Mouse (Mus musculus) myocyte (in vitro differentiated cells): ENCODE data around the gene Osbpl8. TPM values are rescaled to one million over a fixed set of nuclear protein-coding genes. Genes with fewer than 3 reads are reported as not detected.

Experiments
- H3K27me3 ChIP-seq: one replicate; pipeline ENCODE4 v1.6.1; 2011; ENCODE audit not compliant: control insufficient read depth, insufficient read depth, insufficient read length
- H3K36me3 ChIP-seq: one replicate; pipeline ENCODE4 v1.6.1; 2011; ENCODE audit not compliant: control insufficient read depth, insufficient read depth
- H3K4me2 ChIP-seq: one replicate; pipeline ENCODE4 v1.6.1; 2011; ENCODE audit warnings: low read depth, control low read depth
- H3K4me3 ChIP-seq: one replicate; pipeline ENCODE4 v1.5.1; 2011; ENCODE audit warnings: mild to moderate bottlenecking, control low read depth, moderate library complexity
- H3K79me2 ChIP-seq: one replicate; pipeline ENCODE4 v1.6.1; 2011; ENCODE audit not compliant: control insufficient read depth, insufficient read depth
- H3ac ChIP-seq: one replicate; pipeline ENCODE4 v1.6.1; 2011; ENCODE audit not compliant: control insufficient read depth, insufficient read length
- CEBPB ChIP-seq: IDR thresholded peaks from 2 replicates; pipeline ENCODE4 v1.6.1; 2011; ENCODE audit warnings: mild to moderate bottlenecking, moderate library complexity; ENCODE audit not compliant: poor library complexity, insufficient read depth, severe bottlenecking
- E2F4 ChIP-seq: IDR thresholded peaks from one replicate; pipeline ENCODE4 v1.6.1; 2011; ENCODE audit warnings: mild to moderate bottlenecking, control low read depth, moderate library complexity; ENCODE audit not compliant: insufficient read depth
- MAX ChIP-seq: IDR thresholded peaks from one replicate; pipeline ENCODE4 v1.6.1; 2011; ENCODE audit warnings: low read depth, mild to moderate bottlenecking, control low read depth
- MYOD1 ChIP-seq, 3 experiments: IDR thresholded peaks; one replicate each; pipeline ENCODE4 v1.6.1; 2011; ENCODE audit warnings: control low read depth in 2 of 3, low read depth in 2 of 3, mild to moderate bottlenecking in 2 of 3, moderate library complexity in 1 of 3; ENCODE audit not compliant: insufficient read length in 2 of 3, control insufficient read depth in 1 of 3
- MYOG ChIP-seq, 3 experiments: IDR thresholded peaks; one replicate each; pipeline ENCODE4 v1.6.1; 2011; ENCODE audit warnings: control low read depth in 2 of 3, low read depth in 2 of 3, mild to moderate bottlenecking in 2 of 3; ENCODE audit not compliant: insufficient read length in 2 of 3, control insufficient read depth in 1 of 3, insufficient read depth in 1 of 3
- POLR2A ChIP-seq: IDR thresholded peaks from one replicate; pipeline ENCODE4 v1.6.1; 2011; ENCODE audit warnings: low read depth, mild to moderate bottlenecking, control low read depth, moderate library complexity; ENCODE audit not compliant: insufficient read length
- POLR2AphosphoS2 ChIP-seq: IDR thresholded peaks from one replicate; pipeline ENCODE4 v1.6.1; 2011; ENCODE audit warnings: low read depth, control low read depth; ENCODE audit not compliant: insufficient read length
- REST ChIP-seq: IDR thresholded peaks from one replicate; pipeline ENCODE4 v1.6.1; 2011; ENCODE audit warnings: mild to moderate bottlenecking, control low read depth, moderate library complexity; ENCODE audit not compliant: insufficient read depth, insufficient read length
- SRF ChIP-seq: IDR thresholded peaks from one replicate; pipeline ENCODE4 v1.6.1; 2011; ENCODE audit warnings: low read depth; ENCODE audit not compliant: control insufficient read depth, insufficient read length
- TCF12 ChIP-seq: IDR thresholded peaks from one replicate; pipeline ENCODE4 v1.6.1; 2011; ENCODE audit warnings: mild to moderate bottlenecking, control low read depth; ENCODE audit not compliant: poor library complexity, insufficient read depth, severe bottlenecking
- TCF3 ChIP-seq: IDR thresholded peaks from one replicate; pipeline ENCODE4 v1.6.1; 2011; ENCODE audit warnings: low read depth, control low read depth; ENCODE audit not compliant: insufficient read length
- USF1 ChIP-seq: IDR thresholded peaks from one replicate; pipeline ENCODE4 v1.6.1; 2011; ENCODE audit warnings: low read depth, mild to moderate bottlenecking, control low read depth, moderate library complexity
- polyA plus RNA-seq: library from polyadenylated mRNA; unstranded; fragments of >200 nt; fragmentation: generic; extraction: Trizol; gene quantifications from one replicate; pipeline ENCODE4 v1.2.1, GENCODE M21; 2012; ENCODE audit warnings: missing spikeins

The Osbpl8 gene
- polyA plus RNA-seq, 1 experiment, result 5.3 TPM

DNA sequence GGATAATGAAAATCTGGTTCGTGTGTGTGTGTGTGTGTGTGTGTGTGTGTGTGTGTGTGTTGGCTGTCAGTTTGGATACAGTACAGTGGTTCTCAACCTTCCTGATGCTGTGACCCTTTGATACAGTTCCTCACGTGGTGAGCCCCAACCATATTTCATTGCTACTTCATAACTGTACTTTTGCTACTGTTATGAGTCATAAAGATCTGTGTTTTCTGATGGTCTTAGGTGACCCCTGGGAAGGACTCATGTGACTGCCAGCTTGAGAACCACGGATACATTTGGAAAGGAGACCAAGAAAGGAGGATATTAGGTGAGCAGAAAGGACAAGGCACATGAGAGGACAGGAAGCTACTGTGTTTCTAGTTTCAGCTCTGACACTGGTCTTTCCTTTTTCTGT, 36.1 kb upstream of the Osbpl8 start:
- Histone ChIP-seq H3K4me3 (no peak overlapping the region), H3K36me3 (no peaks in the 10 kb centered on the region), H3ac (no peak overlapping the region), H3K4me2 (no peak overlapping the region), H3K79me2 (no peaks in the 10 kb centered on the region), H3K27me3 (no peaks in the 10 kb centered on the region)
- TF ChIP-seq SRF (no peak), USF1 (no peak), TCF12 (no peak), MYOG (IDR thresholded peaks at IDR 0.05; ENCODE audit: control insufficient read depth in 1 of 3, insufficient read depth in 1 of 3, insufficient read length in 2 of 3, low read depth in 2 of 3) (no peak), MAX (no peak), CEBPB (no peak), E2F4 (no peak), MYOD1 (IDR thresholded peaks at IDR 0.05; ENCODE audit: control insufficient read depth in 1 of 3, insufficient read length in 2 of 3, low read depth in 2 of 3) (no peak), POLR2AphosphoS2 (no peak), REST (no peak), TCF3 (no peak), POLR2A (no peak)

DNA sequence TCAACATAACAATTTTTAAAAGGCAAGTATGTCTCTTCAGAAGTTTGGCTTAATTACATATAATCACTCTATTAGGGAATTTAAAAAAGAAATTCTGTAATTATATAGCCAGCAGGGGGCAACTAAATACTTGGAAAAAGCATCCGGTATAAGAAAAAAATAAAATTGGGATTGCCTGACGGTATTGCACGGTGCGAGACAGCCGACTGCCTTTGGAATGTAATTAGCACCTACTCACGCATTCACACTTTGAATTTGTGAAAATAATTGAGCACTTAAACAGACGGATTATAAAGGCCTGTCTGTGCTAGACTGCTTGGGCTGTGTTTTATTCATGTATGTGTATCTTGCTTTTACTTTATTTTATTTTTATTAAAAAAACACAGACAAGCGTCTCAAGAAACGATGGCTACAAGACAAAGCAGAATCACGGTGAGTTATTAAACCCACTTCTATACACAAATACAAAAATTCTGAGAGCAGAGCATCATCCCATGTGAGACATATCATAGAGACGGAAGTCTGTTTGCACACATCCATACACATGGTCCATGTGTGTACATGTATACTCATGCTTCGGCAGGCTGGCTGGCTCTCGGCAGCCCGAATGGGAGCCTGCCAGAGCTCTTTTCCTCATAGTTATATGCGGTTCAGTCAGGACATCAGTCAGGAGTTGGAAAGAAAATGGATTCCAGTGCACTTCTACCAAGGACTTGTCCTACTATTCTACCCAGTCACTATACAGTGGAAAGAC, 34.5 kb upstream of the Osbpl8 start:
- Histone ChIP-seq H3K36me3 (no peaks in the 10 kb centered on the region), H3ac (no peak overlapping the region), H3K4me3 (no peak overlapping the region), H3K79me2 (no peaks in the 10 kb centered on the region), H3K4me2 (no peak overlapping the region), H3K27me3 (no peaks in the 10 kb centered on the region)
- TF ChIP-seq REST (no peak), POLR2AphosphoS2 (no peak), SRF (no peak), MYOG (IDR thresholded peaks at IDR 0.05; ENCODE audit: control insufficient read depth in 1 of 3, insufficient read depth in 1 of 3, insufficient read length in 2 of 3, low read depth in 2 of 3) (no peak), CEBPB (no peak), MYOD1 (IDR thresholded peaks at IDR 0.05; ENCODE audit: control insufficient read depth in 1 of 3, insufficient read length in 2 of 3, low read depth in 2 of 3) (no peak), MAX (no peak), TCF12 (no peak), E2F4 (no peak), TCF3 (no peak), USF1 (no peak), POLR2A (no peak)

DNA sequence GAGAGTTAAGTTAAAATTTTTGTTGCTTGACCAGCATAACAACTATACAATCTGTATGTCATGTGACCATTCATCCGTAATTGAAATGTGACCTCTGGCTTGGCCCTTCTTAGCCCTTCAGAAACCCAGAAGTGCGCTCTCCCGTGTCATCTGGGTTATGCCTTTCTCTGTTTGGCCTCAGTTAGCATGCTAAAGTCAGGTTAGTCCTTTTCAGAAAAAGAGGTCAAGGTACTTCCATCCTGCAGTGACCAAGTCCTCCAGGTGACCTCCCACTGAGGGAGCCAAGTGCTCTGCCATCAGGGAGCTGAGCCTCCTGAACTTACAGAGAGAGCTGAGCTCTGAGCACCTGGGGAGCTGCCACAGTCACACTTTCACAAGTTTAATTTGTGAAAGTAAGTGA, 33.7 kb upstream of the Osbpl8 start:
- Histone ChIP-seq H3K4me2 (no peak overlapping the region), H3K36me3 (no peaks in the 10 kb centered on the region), H3ac (no peak overlapping the region), H3K27me3 (no peaks in the 10 kb centered on the region), H3K79me2 (no peaks in the 10 kb centered on the region), H3K4me3 (no peak overlapping the region)
- TF ChIP-seq SRF (no peak), REST (no peak), TCF12 (no peak), MYOD1 (IDR thresholded peaks at IDR 0.05; ENCODE audit: control insufficient read depth in 1 of 3, insufficient read length in 2 of 3, low read depth in 2 of 3) (no peak), MAX (no peak), USF1 (no peak), E2F4 (no peak), CEBPB (no peak), MYOG (IDR thresholded peaks at IDR 0.05; ENCODE audit: control insufficient read depth in 1 of 3, insufficient read depth in 1 of 3, insufficient read length in 2 of 3, low read depth in 2 of 3) (no peak), POLR2A (no peak), POLR2AphosphoS2 (no peak)

DNA sequence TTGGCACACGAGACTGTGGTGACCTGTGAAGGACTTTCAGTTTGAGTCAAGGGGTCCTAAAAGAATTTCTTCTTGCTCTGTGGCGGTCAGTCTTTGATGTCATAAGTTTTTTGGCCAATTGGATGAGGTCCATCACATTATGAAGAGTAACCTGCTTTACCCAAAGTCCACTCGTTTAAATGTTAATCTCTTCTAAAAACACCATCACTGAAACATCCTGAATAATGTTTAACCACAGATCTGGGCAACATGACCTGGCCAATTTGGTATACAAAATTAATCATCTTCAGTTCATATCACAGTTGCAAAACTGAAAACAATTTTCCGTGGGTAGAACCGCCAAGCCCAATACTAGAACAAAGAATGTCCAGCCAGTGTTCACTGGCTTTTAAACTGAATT, 31.3 kb upstream of the Osbpl8 start:
- Histone ChIP-seq H3K4me3 (no peak overlapping the region), H3K27me3 (no peaks in the 10 kb centered on the region), H3K79me2 (no peaks in the 10 kb centered on the region), H3ac (no peak overlapping the region), H3K36me3 (no peaks in the 10 kb centered on the region), H3K4me2 (no peak overlapping the region)
- TF ChIP-seq CEBPB (no peak), MAX (no peak), SRF (no peak), USF1 (no peak)

DNA sequence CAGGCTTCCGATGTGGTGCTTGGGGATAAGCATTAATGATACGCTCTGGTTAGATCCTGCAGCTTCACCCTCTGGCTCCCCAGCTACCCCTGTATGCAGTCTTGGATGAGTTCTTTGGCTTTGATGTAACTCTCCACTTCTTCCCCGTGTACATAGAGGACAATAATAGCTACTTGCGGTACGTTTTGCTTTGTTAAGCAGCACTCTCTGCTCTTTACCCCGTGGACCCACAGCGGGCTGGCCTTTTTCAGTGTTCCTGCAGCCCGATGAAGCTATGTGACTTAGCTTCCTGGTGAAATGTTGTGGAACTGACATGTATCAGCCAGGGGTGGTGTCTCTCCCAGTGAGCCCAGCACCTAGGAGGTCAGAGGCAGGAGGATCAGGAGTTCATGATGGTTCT, 30.6 kb upstream of the Osbpl8 start:
- Histone ChIP-seq H3ac (no peak overlapping the region), H3K79me2 (no peaks in the 10 kb centered on the region), H3K27me3 (no peaks in the 10 kb centered on the region), H3K36me3 (no peaks in the 10 kb centered on the region), H3K4me3 (no peak overlapping the region), H3K4me2 (no peak overlapping the region)
- TF ChIP-seq REST (no peak), POLR2AphosphoS2 (no peak), USF1 (no peak), CEBPB (no peak), SRF (no peak), MYOG (IDR thresholded peaks at IDR 0.05; ENCODE audit: control insufficient read depth in 1 of 3, insufficient read depth in 1 of 3, insufficient read length in 2 of 3, low read depth in 2 of 3) (no peak), E2F4 (no peak), MYOD1 (IDR thresholded peaks at IDR 0.05; ENCODE audit: control insufficient read depth in 1 of 3, insufficient read length in 2 of 3, low read depth in 2 of 3) (no peak), TCF3 (no peak), POLR2A (no peak), TCF12 (no peak), MAX (no peak)
